Mouse (Mus musculus) CH12.LX (cell line): ENCODE results near the gene Adal. TPM values are rescaled to one million over a fixed set of nuclear protein-coding genes. Genes with fewer than 3 reads are reported as not detected.

Source experiments
- DNase-seq: peaks from one replicate; pipeline ENCODE4 v3.0.0-alpha.2; 2013; ENCODE audit errors: extremely low read depth
- H3K27ac ChIP-seq: 2 replicates; pipeline ENCODE4 v1.5.1; 2012; ENCODE audit warnings: low read depth, mild to moderate bottlenecking, control low read depth, moderate library complexity; ENCODE audit not compliant: insufficient read depth
- H3K27me3 ChIP-seq: replicated peaks from 2 replicates; pipeline ENCODE3; 2012; ENCODE audit warnings: inconsistent platforms
- H3K36me3 ChIP-seq, 2 experiments: replicated peaks in 1 of 2; 2 replicates each; pipeline versions ENCODE3 to v1.6.1; 2012; ENCODE audit warnings: inconsistent platforms in 1 of 2, low read length in 1 of 2, mild to moderate bottlenecking in 1 of 2, mixed read lengths in 1 of 2, moderate library complexity in 1 of 2; ENCODE audit not compliant: control insufficient read depth in 1 of 2, insufficient read depth in 1 of 2
- H3K4me1 ChIP-seq, 2 experiments: 2 replicates each; pipeline ENCODE4 v1.6.1; 2012; ENCODE audit warnings: inconsistent platforms in 1 of 2, moderate library complexity in 1 of 2; ENCODE audit not compliant: insufficient read depth in 2 of 2, control insufficient read depth in 1 of 2
- H3K4me2 ChIP-seq: 2 replicates; pipeline ENCODE4 v1.6.1; 2012; ENCODE audit warnings: low read depth, mild to moderate bottlenecking, control low read depth; ENCODE audit not compliant: poor library complexity, insufficient read depth, severe bottlenecking
- H3K4me3 ChIP-seq, 3 experiments: fragments of 150-350 bp in 1 of 3; sonication (generic) in 1 of 3; replicated peaks in 1 of 3; 2 replicates each; pipeline versions ENCODE3 to v1.5.1; 2011 to 2012; ENCODE audit warnings: low read depth in 2 of 3, low read length in 2 of 3, mild to moderate bottlenecking in 2 of 3, moderate library complexity in 2 of 3, control low read depth in 1 of 3, improper control_type of control experiment in 1 of 3, inconsistent platforms in 1 of 3, mixed read lengths in 1 of 3; ENCODE audit not compliant: poor library complexity in 1 of 3
- H3K79me2 ChIP-seq: replicated peaks from 2 replicates; pipeline ENCODE4 v1.6.1; 2012; ENCODE audit warnings: mild to moderate bottlenecking, moderate library complexity; ENCODE audit not compliant: control insufficient read depth, poor library complexity, insufficient read depth, severe bottlenecking; ENCODE audit errors: extremely low read depth
- H3K9ac ChIP-seq: 2 replicates; pipeline ENCODE4 v1.6.1; 2012; ENCODE audit warnings: low read depth, mild to moderate bottlenecking, control low read depth, moderate library complexity; ENCODE audit not compliant: insufficient read depth
- H3K9me3 ChIP-seq: replicated peaks from 2 replicates; pipeline ENCODE3; 2012; ENCODE audit warnings: low read length, inconsistent platforms, mixed read lengths
- CHD1 ChIP-seq: IDR thresholded peaks from 2 replicates; pipeline ENCODE4 v1.6.1; 2012; ENCODE audit warnings: low read depth, low read length, improper control_type of control experiment, inconsistent platforms
- CHD2 ChIP-seq: IDR thresholded peaks from 2 replicates; pipeline ENCODE4 v1.6.1; 2011; ENCODE audit warnings: low read length, improper control_type of control experiment
- CTCF ChIP-seq, 2 experiments: IDR thresholded peaks in 1 of 2; conservative IDR thresholded peaks in 1 of 2; 2 replicates each; pipeline ENCODE4 v1.5.1; 2011 to 2012; ENCODE audit warnings: low read depth in 2 of 2, low read length in 2 of 2, improper control_type of control experiment in 1 of 2, inconsistent platforms in 1 of 2, mild to moderate bottlenecking in 1 of 2, moderate library complexity in 1 of 2
- E2F4 ChIP-seq: IDR thresholded peaks from 2 replicates; pipeline ENCODE4 v1.6.1; 2011; ENCODE audit warnings: low read depth, low read length, improper control_type of control experiment; ENCODE audit not compliant: insufficient replicate concordance
- ELF1 ChIP-seq: IDR thresholded peaks from 2 replicates; pipeline ENCODE4 v1.6.1; 2014; ENCODE audit warnings: low read depth, mild to moderate bottlenecking, inconsistent platforms, low read length, improper control_type of control experiment
- ETS1 ChIP-seq: conservative IDR thresholded peaks from 2 replicates; pipeline ENCODE4 v1.6.1; 2012; ENCODE audit warnings: low read depth, mild to moderate bottlenecking, inconsistent platforms, low read length, improper control_type of control experiment, moderate library complexity
- JUND ChIP-seq: conservative IDR thresholded peaks from 2 replicates; pipeline ENCODE4 v1.6.1; 2011; ENCODE audit warnings: low read depth, low read length, improper control_type of control experiment
- KAT2A ChIP-seq: IDR thresholded peaks from 2 replicates; pipeline ENCODE4 v1.6.1; 2012; ENCODE audit warnings: low read length, improper control_type of control experiment, inconsistent platforms; ENCODE audit not compliant: insufficient replicate concordance
- MAFK ChIP-seq: IDR thresholded peaks from 2 replicates; pipeline ENCODE4 v1.6.1; 2011; ENCODE audit warnings: low read length, improper control_type of control experiment; ENCODE audit not compliant: insufficient replicate concordance
- MXI1 ChIP-seq: IDR thresholded peaks from 2 replicates; pipeline ENCODE4 v1.6.1; 2011; ENCODE audit warnings: mild to moderate bottlenecking, low read depth, low read length, improper control_type of control experiment
- NELFE ChIP-seq: IDR thresholded peaks from 2 replicates; pipeline ENCODE4 v1.6.1; 2011; ENCODE audit warnings: low read depth, low read length, improper control_type of control experiment
- NRF1 ChIP-seq: IDR thresholded peaks from 2 replicates; pipeline ENCODE4 v1.6.1; 2014; ENCODE audit warnings: low read depth, mild to moderate bottlenecking, inconsistent platforms, low read length, improper control_type of control experiment, moderate library complexity
- PAX5 ChIP-seq: IDR thresholded peaks from 2 replicates; pipeline ENCODE4 v1.6.1; 2012; ENCODE audit warnings: low read length, inconsistent platforms, mixed read lengths
- POLR2A ChIP-seq: IDR thresholded peaks from 2 replicates; pipeline ENCODE4 v1.6.1; 2011; ENCODE audit warnings: low read depth, mild to moderate bottlenecking, improper control_type of control experiment, low read length
- RAD21 ChIP-seq: IDR thresholded peaks from 2 replicates; pipeline ENCODE4 v1.6.1; 2011; ENCODE audit warnings: low read depth, mild to moderate bottlenecking, low read length, improper control_type of control experiment, moderate library complexity
- SIN3A ChIP-seq: IDR thresholded peaks from 2 replicates; pipeline ENCODE4 v1.6.1; 2012; ENCODE audit warnings: low read length, improper control_type of control experiment, inconsistent platforms
- TBP ChIP-seq: conservative IDR thresholded peaks from 2 replicates; pipeline ENCODE4 v1.6.1; 2011; ENCODE audit warnings: low read depth, low read length, improper control_type of control experiment
- UBTF ChIP-seq: IDR thresholded peaks from 2 replicates; pipeline ENCODE4 v1.6.1; 2012; ENCODE audit warnings: low read depth, mild to moderate bottlenecking, inconsistent platforms, low read length, improper control_type of control experiment, moderate library complexity
- USF2 ChIP-seq: conservative IDR thresholded peaks from 2 replicates; pipeline ENCODE4 v1.6.1; 2011; ENCODE audit warnings: low read depth, low read length, improper control_type of control experiment
- ZMIZ1 ChIP-seq: IDR thresholded peaks from 2 replicates; pipeline ENCODE4 v1.6.1; 2012; ENCODE audit warnings: low read depth, mild to moderate bottlenecking, inconsistent platforms, low read length, improper control_type of control experiment
- dilution Hi-C: fragments of 300-500 bp; cut with MboI; formaldehyde crosslinking; loops from 2 replicates; pipeline ENCODE4 v1.14.3; 2020; ENCODE audit warnings: low sequenced_read_pairs; ENCODE audit not compliant: extremely low pct_unique_long_range_greater_than_20kb, extremely low pct_ligation_motif_present
- in situ Hi-C: fragments of 300-500 bp; cut with MboI; formaldehyde crosslinking; loops from 3 replicates; pipeline ENCODE4 v1.14.3; 2019; ENCODE audit warnings: low sequenced_read_pairs, low pct_ligation_motif_present, low pct_unique_long_range_greater_than_20kb, mixed read lengths
- polyA plus RNA-seq: library from polyadenylated mRNA; unstranded; fragments of >175 nt; gene quantifications from 2 replicates; pipeline ENCODE4 v1.2.1, GENCODE M21; 2012; ENCODE audit warnings: low read depth; ENCODE audit not compliant: insufficient read length
- total RNA-seq, 2 experiments: library from RNA; depleted of rRNA; stranded (reverse); fragments of 300-350 nt in 1 of 2; fragments of >200 nt in 1 of 2; gene quantifications; 2 replicates each; pipeline ENCODE4 v1.2.3; 2012 to 2014

The Adal gene
- total and polyA plus RNA-seq, 3 experiments = 7.3 to 12.5 (median 10.4) TPM

DNA sequence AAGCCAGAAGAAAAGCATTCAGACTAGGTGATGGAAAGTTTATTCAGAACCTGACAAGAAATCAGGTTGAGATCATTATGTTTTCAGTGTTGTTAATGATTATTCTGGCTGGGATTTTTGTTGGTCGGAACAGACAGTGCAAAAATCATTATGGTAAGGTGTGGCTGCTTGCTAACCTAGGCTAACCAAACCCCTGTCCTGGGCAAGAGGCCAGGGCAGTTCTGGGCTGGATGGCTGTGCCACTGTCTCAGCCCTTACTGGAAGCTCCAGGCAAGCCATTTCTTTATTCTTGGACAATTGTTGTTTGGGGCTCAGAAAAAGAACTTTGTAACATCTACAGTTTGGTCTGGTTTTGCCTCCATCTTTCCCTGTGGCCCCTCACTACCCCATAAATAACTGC, 12.7 kb upstream of the Adal start:
- Histone ChIP-seq H3K4me2 (no peak overlapping the region), H3K36me3 (no peaks in the 10 kb centered on the region), H3K79me2 (no peaks in the 10 kb centered on the region), H3K27me3 (no peaks in the 10 kb centered on the region), H3K4me1 (no peaks in the 10 kb centered on the region), H3K9me3 (no peaks in the 10 kb centered on the region), H3K4me3 (no peak overlapping the region), H3K9ac (no peak overlapping the region), H3K27ac (no peak overlapping the region)
- dilution Hi-C loops (no loop called here), in situ Hi-C loops (no loop called here)
- no peak for TF ChIP-seq CTCF (conservative IDR thresholded peaks at IDR 0.05 in 1 of 2, IDR thresholded peaks at IDR 0.05 in 1 of 2; ENCODE audit: low read depth in 2 of 2, low read length in 2 of 2)
- no peak for TF ChIP-seq CHD2
- TF ChIP-seq ELF1 = no peak
- TF ChIP-seq USF2 = no peak
- TF ChIP-seq MAFK = no peak
- no peak for TF ChIP-seq PAX5
- no peak for TF ChIP-seq CHD1
- no peak for TF ChIP-seq KAT2A
- TF ChIP-seq MXI1 = no peak
- TF ChIP-seq ETS1 = no peak
- TF ChIP-seq JUND = no peak
- no peak for TF ChIP-seq POLR2A
- no peak for DNase-seq

GRCm38 (mm10) chr2:121128865-121129620, 11.2 kb upstream of the Adal start:
- Histone ChIP-seq H3K4me1 (no peaks in the 10 kb centered on the region), H3K9ac (no peak overlapping the region), H3K36me3 (no peaks in the 10 kb centered on the region), H3K4me3 (no peak overlapping the region), H3K4me2 (no peak overlapping the region), H3K79me2 (no peaks in the 10 kb centered on the region), H3K27ac (no peak overlapping the region), H3K9me3 (no peaks in the 10 kb centered on the region), H3K27me3 (no peaks in the 10 kb centered on the region)
- in situ Hi-C loops = no loop called here
- TF ChIP-seq UBTF (no peak), NELFE (no peak), RAD21 (no peak), SIN3A (no peak), TBP (no peak), MXI1 (no peak), E2F4 (no peak), NRF1 (no peak), ZMIZ1 (no peak)
- DNase-seq = no peak
- dilution Hi-C loops = no loop called here
